Mouse (Mus musculus) thymus, adult 2 months (tissue): ENCODE data around the gene RPS10-NUDT3.

Experiments
- CTCF ChIP-seq: fragments of 200-500 bp; IDR thresholded peaks from 2 replicates; pipeline ENCODE4 v1.5.1; 2012; ENCODE audit warnings: mild to moderate bottlenecking, control low read depth, low read length, moderate library complexity, borderline replicate concordance; ENCODE audit not compliant: control insufficient read depth, poor library complexity, insufficient read depth; ENCODE audit errors: extremely low read depth
- POLR2A ChIP-seq: fragments of 200-500 bp; IDR thresholded peaks from 2 replicates; pipeline ENCODE4 v1.6.1; 2012; ENCODE audit warnings: mild to moderate bottlenecking, low read length, control low read depth, moderate library complexity; ENCODE audit not compliant: control insufficient read depth, poor library complexity, insufficient read depth; ENCODE audit errors: extremely low read depth

DNA sequence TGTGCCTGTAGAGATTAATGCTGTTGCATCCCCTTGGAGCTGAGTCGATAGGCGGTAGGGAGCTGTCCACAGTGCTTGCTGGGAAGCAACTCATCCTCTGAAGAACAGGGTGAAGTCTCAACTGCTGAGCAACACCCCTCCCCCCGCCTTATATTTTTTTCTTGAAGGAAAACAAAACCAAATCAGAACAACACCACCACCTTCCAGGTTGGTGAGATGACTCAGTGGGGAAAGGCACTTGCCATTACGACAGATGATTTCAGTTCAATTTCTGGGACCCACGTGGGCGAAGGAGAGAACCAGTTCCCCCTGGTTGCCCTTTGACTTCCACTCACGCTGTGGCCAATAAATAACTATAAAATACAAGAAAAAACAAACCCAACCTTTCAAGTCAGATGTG, 23.7 kb upstream of the RPS10-NUDT3 start:
- TF ChIP-seq POLR2A (no peak), CTCF (no peak)
